Mouse (Mus musculus): ENCODE results near the gene Arfgef3.
A peak's percentile ranks its signal among the peaks of the same experiment; 100 is the strongest.
"Not testable (repeated sequence)": the region's sequence is repeated elsewhere in the genome, so short reads cannot be mapped to it uniquely, and the experiment has no call there.

Gene Arfgef3

GRCm38 (mm10) chr10:18681385-18681954 is 62.3 kb downstream of the Arfgef3 start:
- no peak for DNase-seq (ENCODE audit: low spot score in 2 of 2)

DNA sequence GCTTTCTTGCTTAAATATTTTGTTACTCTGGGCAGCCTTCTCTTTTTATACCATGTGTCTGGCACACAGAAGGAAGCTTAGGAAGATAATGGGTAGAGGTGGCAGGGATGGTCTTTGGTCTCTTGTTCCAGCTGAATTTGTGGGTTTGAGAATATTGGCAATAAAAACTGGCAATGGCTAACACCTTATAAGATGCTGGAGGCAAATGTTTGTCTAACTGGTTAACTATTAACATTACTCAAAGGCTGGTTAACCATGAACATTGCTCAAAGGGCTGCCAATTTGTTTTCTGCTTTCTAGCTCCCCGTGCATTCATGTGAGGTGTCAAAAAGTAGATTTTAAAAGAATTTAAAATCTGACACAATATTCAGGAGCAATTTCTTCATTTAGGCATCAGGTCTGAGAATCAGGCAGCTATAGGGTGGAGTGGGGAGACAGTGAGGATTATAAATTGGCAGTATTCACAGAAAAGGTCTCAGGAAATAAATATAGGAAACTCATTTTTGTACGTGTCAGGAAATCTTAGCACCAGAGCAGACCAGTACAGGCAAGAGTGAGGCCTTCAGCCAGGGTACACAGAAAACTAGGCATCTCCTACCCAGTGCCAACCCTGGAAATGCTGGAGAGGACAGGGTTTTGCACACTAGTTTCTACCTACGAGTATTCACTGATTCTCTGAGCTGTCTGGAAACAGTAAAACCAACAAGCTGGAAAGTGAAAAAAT is 62.9 kb downstream of the Arfgef3 start:
- no peak for DNase-seq (ENCODE audit: low spot score in 2 of 2)

DNA sequence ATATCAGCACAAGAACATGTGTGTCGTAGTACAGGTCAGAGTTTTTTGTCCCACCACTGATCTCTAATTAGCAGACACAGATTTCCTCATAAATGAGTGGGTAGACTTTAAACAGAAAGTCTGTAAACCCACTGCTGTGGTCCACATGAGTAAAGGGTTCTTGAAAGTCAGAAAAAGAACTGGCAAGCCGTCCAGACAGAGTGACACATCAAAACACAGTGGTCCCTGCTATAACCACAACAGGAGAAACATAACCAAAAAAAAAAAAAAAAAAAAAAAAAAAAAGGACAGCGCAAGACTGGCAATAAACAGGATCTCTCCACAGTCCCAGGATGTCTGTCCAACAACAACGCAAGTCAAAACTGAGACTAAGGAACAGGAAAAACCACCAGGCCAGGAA is 64.9 kb downstream of the Arfgef3 start:
- no peak for DNase-seq (ENCODE audit: low spot score in 2 of 2)

DNA sequence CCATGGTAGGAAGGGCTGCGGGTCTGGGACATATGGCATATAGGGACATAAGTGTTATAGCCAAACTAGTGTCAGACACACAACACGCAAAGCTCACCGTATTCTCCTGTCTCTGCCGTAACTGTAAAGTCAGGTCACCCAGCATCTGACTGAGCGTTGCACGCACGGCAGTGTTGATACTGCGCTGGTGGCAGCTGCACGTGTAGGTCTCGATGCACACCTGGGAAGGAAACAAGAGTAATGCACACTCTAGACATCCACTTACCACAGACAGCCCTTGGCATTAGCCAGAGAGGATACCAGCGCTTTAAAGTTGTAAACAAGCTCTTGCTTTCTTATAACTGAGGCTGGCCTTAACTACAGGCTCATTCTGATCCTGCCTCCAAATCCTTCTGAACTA is 79.0 kb downstream of the Arfgef3 start:
- no peak for DNase-seq (ENCODE audit: low spot score in 2 of 2)

DNA sequence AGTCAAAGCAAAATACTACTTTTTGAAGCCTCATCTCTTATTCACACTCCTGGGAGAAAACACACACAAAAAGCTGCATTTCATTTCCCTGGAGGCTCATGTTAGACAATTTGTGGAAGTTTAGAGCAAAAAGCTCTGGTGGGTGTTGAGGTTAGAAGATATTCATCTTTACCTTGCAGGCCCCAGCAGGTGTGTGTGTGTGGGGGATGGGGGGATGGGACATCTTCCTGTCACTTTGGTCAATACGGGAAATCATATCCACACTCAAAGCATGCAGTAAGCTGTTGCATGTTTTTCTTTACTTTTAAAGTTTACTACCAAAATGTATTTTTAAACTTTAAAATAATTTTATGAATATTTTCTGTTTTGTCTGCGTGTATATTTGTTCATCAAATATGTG is 79.7 kb downstream of the Arfgef3 start:
- DNase-seq (ENCODE audit: low spot score in 2 of 2): no peak

DNA sequence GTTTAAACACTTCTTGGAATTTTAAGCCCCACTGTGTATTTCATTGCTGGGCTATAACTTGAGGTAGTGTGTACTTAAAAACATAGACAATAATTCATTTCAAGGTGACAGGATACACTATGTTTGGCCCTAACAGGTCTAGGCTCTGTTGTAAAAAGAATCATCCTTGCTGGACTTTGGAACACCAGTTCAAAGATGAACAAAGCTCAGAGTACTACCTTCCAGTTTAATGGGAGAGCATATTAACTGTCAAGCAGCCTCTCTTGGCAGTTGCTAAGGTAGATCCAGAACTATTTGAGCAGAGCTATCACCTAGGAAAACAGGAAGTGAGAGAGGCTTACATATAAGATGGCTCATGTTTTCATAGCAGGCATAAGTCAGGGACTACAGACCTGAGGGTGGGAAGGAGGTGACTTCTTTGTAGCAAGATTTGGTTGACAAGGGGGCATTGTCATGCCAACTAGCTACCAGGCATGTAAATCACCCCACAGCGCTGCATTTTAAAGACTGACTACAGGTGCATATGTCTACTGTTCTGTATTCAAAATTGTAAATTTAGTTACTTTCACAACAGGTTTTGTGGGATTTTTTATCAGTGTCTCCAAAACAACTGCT is 82.0 kb downstream of the Arfgef3 start:
- no peak for DNase-seq (ENCODE audit: low spot score in 2 of 2)

- peak in 1 of 2 experiments; percentile 48 for DNase-seq (ENCODE audit: low spot score in 2 of 2)
Measured at GRCm38 (mm10) chr10:18660998-18661397, 82.8 kb downstream of the Arfgef3 start.

- DNase-seq (ENCODE audit: low spot score in 2 of 2): no peak
Measured at GRCm38 (mm10) chr10:18657588-18657987, 86.2 kb downstream of the Arfgef3 start.

DNA sequence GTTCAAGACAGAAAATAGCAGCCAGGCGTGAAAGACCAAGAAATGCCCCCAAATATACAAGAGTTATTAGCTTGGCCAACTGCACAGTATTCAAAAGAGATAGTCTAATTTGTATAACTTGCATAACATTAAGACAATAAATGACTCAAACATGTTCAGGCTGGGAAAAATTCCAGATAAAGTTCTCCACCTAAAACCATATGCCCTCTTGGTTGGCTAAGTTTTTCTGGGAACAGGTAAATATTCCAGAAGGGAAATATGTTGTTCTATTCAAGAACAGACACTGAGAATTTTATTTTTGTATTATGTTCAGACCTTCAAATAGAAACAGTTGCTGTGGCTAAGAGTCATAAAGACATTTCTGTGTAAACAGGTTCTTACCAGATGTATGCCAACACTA is 96.7 kb downstream of the Arfgef3 start:
- no peak for DNase-seq (ENCODE audit: low spot score in 2 of 2)

DNA sequence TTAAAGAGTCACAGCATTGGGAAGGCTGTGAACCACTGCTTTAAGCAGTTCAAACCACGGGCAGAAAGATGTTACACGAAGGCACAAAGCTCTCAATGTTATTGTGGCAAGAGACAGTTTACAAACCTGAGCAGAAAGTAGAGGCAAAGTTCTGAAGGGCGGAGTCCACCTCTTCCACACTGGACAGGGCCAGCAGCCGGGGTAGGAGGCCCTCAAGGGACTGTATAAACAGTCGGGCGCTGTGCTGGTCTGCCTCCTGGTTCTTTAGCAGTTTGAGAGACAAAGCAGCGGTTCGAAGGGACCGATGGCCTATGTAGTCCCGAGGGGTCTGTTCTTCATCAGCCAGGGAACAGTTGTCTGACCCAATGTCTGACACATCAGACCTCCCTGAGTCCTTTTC is 97.7 kb downstream of the Arfgef3 start:
- DNase-seq (ENCODE audit: low spot score in 2 of 2): no peak

GRCm38 (mm10) chr10:18644346-18644745 is 99.4 kb downstream of the Arfgef3 start:
- no peak for DNase-seq (ENCODE audit: low spot score in 2 of 2)

DNA sequence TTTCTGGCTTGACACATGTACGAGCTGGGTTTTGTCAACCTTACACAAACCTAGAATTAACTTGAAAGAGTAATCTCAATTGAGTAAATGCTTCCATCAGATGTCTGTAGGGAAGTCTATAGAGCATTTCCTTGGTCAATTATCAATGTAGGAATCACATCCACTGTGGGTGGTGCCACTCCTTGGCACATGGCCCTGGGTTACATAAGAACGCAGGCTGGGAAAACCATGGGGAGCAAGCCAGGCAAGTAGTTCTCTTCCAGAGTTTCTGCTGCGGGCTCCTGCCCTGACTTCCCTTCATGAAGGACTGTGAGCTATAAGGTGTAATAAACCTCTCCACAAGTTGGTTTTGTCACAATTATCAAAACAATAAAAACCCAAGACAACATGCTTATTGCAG is 100.2 kb downstream of the Arfgef3 start:
- no peak for DNase-seq (ENCODE audit: low spot score in 2 of 2)

DNA sequence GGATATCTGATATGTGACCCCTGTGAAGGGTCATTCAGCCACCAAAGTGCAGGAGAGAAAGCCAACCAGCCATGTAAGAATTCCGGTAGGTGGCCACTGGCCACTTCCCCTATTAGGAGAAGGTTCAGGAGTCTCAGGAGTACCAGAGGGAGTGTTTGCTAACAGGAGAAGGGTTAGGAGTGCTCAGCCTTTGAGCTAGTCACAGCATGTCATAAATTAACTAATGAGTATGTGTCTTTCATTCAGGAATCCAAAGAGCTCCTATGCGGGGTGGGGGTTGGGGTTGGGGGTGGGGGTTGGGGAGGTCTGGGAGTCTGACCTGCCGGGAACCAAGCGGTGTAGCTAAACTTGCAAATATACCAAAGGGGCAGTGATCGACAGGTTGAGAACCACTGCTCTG is 100.9 kb downstream of the Arfgef3 start:
- DNase-seq (ENCODE audit: low spot score in 2 of 2): no peak

DNA sequence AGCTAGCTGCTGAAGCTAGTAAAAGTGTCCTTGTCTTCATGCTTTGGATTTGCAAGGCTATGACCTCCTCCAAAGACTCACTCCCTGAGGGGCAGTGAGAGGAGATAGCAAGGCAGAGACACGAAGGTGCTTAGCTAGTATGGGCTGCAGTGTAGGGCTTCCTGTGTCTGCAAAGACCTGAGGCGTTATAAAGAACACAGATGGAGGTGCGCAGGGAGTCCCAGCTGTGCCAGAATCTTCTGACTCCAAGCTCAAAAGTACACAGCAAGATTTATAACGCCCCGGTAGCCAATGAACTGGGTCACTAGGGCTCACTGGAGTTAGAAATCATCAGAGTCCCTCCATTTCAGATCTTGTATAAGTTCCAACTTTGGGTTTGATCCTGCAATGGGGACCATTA is 103.2 kb downstream of the Arfgef3 start:
- DNase-seq (ENCODE audit: low spot score in 2 of 2): no peak

DNA sequence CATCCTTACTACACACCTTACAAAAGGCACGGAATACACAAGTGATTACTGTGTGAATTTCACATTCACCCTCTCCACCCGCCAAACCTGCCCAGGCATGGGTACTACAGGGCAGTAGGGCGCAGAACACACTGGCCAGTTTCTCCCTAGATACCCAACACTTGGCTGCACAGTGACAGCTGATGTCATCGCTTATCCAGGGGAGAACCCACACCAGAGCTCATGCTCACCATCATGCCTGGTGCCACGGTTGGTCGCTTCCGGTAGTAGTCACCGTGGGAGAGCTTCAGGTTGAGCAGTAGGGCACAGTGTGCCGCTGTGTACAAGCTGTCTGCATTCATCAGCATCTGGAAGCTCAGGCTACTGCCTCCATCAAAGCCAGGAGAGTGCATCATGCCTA is 108.3 kb downstream of the Arfgef3 start:
- no peak for DNase-seq (ENCODE audit: low spot score in 2 of 2)

GRCm38 (mm10) chr10:18634405-18634985 is 109.3 kb downstream of the Arfgef3 start:
- no peak for DNase-seq (ENCODE audit: low spot score in 2 of 2)

DNA sequence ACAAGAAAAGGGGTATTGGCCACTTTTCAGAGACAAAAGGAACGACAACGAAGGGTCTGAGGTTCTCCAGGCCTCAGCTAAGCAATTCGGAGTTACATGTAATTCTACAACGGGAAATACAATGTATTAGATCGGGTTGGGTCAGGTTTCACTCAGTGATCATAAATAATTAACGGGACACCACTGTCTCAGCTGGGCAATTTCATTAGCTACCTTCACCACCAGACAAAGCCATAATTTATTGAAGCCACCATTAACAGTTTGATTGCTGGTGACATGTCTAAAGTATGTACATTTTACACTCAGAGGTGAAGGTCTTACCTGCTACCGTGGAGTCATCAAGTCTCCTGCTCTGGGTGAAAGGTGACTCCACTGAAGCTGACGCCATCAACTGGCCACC is 113.3 kb downstream of the Arfgef3 start:
- DNase-seq (ENCODE audit: low spot score in 2 of 2): no peak

DNA sequence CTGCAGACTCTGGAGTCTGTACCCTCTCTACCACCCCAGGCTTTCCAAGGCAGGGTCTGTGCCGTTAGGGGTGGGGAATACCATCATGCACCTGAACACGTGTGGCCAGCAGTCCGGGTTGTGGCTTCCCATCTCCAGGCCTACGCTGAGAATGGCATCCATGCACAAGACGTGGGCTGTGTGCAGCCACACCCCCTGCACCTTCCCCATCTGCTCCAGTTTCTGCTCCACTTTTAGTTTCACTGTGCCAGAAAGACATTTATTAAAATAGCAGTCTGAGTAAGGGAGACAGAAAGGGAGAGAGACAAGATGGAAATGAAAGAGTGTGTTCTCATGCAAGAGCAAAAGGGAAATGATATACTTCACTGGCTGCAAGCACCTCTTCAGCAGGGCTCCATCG is 116.2 kb downstream of the Arfgef3 start:
- peak; percentile 62 to 81 for DNase-seq (ENCODE audit: low spot score in 2 of 2)

GRCm38 (mm10) chr10:18612796-18613195 is 131.0 kb downstream of the Arfgef3 start:
- no peak for DNase-seq (ENCODE audit: low spot score in 2 of 2)

DNA sequence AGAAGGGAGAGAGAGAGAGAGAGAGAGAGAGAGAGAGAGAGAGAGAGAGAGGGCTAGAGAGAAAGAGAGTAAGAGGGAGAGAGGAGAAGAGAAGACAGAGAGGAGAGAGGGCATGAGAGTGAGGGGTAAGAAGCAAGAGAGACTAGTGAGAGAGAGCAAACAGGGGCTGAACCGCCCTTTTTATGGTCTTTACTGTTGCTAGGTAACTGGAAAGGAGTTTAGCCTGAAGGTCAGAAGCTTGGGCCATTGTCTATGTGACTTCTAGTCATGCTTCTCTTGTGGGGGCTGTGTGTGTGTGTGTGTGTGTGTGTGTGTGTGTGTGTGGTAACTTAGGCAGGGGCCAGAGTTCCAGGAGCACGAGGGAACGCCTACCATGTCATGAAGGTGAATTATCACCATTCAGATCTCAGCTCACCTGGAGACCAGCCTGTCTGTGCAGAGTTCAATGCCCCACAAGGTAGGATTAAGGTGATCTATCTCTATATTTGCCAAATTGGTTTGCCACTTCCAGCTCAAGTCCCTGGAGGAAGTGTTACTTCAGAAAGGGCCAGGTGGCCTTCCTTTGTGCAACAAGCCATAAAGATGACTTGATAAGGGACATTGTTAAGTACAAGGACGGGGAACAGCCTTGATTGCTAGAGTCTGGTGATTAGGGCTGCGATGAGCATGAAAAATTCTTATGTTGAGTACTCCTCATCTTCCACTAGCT is 138.8 kb downstream of the Arfgef3 start:
- DNase-seq (ENCODE audit: low spot score in 2 of 2): not testable (repeated sequence)

- peak; percentile 75 to 87 for DNase-seq (ENCODE audit: low spot score in 2 of 2)
Measured at GRCm38 (mm10) chr10:18602030-18602429, 141.7 kb downstream of the Arfgef3 start.

GRCm38 (mm10) chr10:18597601-18598000 is 146.1 kb downstream of the Arfgef3 start:
- no peak for DNase-seq (ENCODE audit: low spot score in 2 of 2)

Measured in right cerebral cortex, postnatal 10 days (tissue).